Mouse (Mus musculus): ENCODE data around the gene Nfxl1.
"Not testable (repeated sequence)": the region's sequence is repeated elsewhere in the genome, so short reads cannot be mapped to it uniquely, and the experiment has no call there.

The Nfxl1 gene

GRCm38 (mm10) chr5:72559544-72560049 lies at the start of gene Nfxl1:
TSS of gene Nfxl1 (minus strand) at chr5:72559684.
- in situ Hi-C loops (cut with MboI, MseI), result no loop called here

- in situ Hi-C loops (cut with MboI, MseI), result no loop called here
Measured at GRCm38 (mm10) chr5:72603138-72603537, 43.7 kb upstream of the Nfxl1 start.

GRCm38 (mm10) chr5:72601006-72601405 lies 41.5 kb upstream of the Nfxl1 start:
- in situ Hi-C loops (cut with MboI, MseI), result no loop called here

GRCm38 (mm10) chr5:72587192-72587681 lies 27.8 kb upstream of the Nfxl1 start, which contains the start of gene Gm5868:
TSS of gene Gm5868 (minus strand) at chr5:72587551.
- in situ Hi-C loops (cut with MboI, MseI), result no loop called here

GRCm38 (mm10) chr5:72586667-72587191 lies 27.2 kb upstream of the Nfxl1 start:
- in situ Hi-C loops (cut with MboI, MseI), result not testable (repeated sequence)

- in situ Hi-C loops (cut with MboI, MseI), result not testable (repeated sequence)
Measured at GRCm38 (mm10) chr5:72586122-72586521, 26.6 kb upstream of the Nfxl1 start.

GRCm38 (mm10) chr5:72580970-72581332 lies 21.5 kb upstream of the Nfxl1 start, which contains the start of gene Zar1:
TSS of gene Zar1 (minus strand) at chr5:72581254.
- in situ Hi-C loops (cut with MboI, MseI), result not testable (repeated sequence)

GRCm38 (mm10) chr5:72580088-72580969 lies 20.8 kb upstream of the Nfxl1 start:
- in situ Hi-C loops (cut with MboI, MseI), result not testable (repeated sequence)

GRCm38 (mm10) chr5:72579599-72579998 lies 20.1 kb upstream of the Nfxl1 start:
- in situ Hi-C loops (cut with MboI, MseI), result not testable (repeated sequence)

GRCm38 (mm10) chr5:72565621-72566020 lies 6.1 kb upstream of the Nfxl1 start:
- in situ Hi-C loops (cut with MboI, MseI), result no loop called here

- in situ Hi-C loops (cut with MboI, MseI), result not testable (repeated sequence)
Measured at GRCm38 (mm10) chr5:72563183-72563582, 3.7 kb upstream of the Nfxl1 start.

GRCm38 (mm10) chr5:72560976-72561628 lies 1.6 kb upstream of the Nfxl1 start:
- in situ Hi-C loops (cut with MboI, MseI), result no loop called here

- in situ Hi-C loops (cut with MboI, MseI), result no loop called here
Measured at GRCm38 (mm10) chr5:72558716-72559526, 563 bp downstream of the Nfxl1 start.

- in situ Hi-C loops (cut with MboI, MseI), result no loop called here
Measured at GRCm38 (mm10) chr5:72556245-72556644, 3.2 kb downstream of the Nfxl1 start.

- in situ Hi-C loops (cut with MboI, MseI), result no loop called here
Measured at GRCm38 (mm10) chr5:72551209-72551608, 8.3 kb downstream of the Nfxl1 start.

GRCm38 (mm10) chr5:72528896-72529295 lies 30.6 kb downstream of the Nfxl1 start:
- in situ Hi-C loops (cut with MboI, MseI), result no loop called here

- in situ Hi-C loops (cut with MboI, MseI), result no loop called here
Measured at GRCm38 (mm10) chr5:72513808-72514207, 45.7 kb downstream of the Nfxl1 start.

- in situ Hi-C loops (cut with MboI, MseI), result no loop called here
Measured at GRCm38 (mm10) chr5:72505740-72506139, 53.7 kb downstream of the Nfxl1 start.

GRCm38 (mm10) chr5:72503531-72504523 lies 55.7 kb downstream of the Nfxl1 start, which contains the start of gene Corin:
TSS of gene Corin (minus strand) at chr5:72504473.
- in situ Hi-C loops (cut with MboI, MseI), result no loop called here

GRCm38 (mm10) chr5:72502778-72503177 lies 56.7 kb downstream of the Nfxl1 start:
- in situ Hi-C loops (cut with MboI, MseI), result no loop called here

Data from T-helper 1 cell (primary cell).